Mouse (Mus musculus) ES-Bruce4 (cell line): ENCODE results near the gene Atg7. TPM values are rescaled to one million over a fixed set of nuclear protein-coding genes. Genes with fewer than 3 reads are reported as not detected.

Source experiments
- H3K27ac ChIP-seq: 2 replicates; pipeline ENCODE4 v1.5.1; 2012; ENCODE audit warnings: low read length, inconsistent platforms; ENCODE audit not compliant: insufficient read depth
- H3K27me3 ChIP-seq: 2 replicates; pipeline ENCODE4 v1.6.1; 2012; ENCODE audit warnings: mild to moderate bottlenecking, low read length, inconsistent platforms; ENCODE audit not compliant: control insufficient read depth, poor library complexity, insufficient read depth, severe bottlenecking
- H3K36me3 ChIP-seq: 2 replicates; pipeline ENCODE4 v1.6.1; 2012; ENCODE audit warnings: inconsistent platforms, mild to moderate bottlenecking, low read length, moderate library complexity; ENCODE audit not compliant: control insufficient read depth, poor library complexity, insufficient read depth, severe bottlenecking
- H3K4me1 ChIP-seq: one replicate; pipeline ENCODE4 v1.8.1; 2011; ENCODE audit warnings: low read length; ENCODE audit not compliant: control insufficient read depth, insufficient read depth
- H3K4me3 ChIP-seq: 2 replicates; pipeline ENCODE4 v1.5.1; 2011; ENCODE audit warnings: low read depth, mild to moderate bottlenecking, low read length
- H3K9ac ChIP-seq: 2 replicates; pipeline ENCODE4 v1.6.1; 2012; ENCODE audit warnings: low read depth, mild to moderate bottlenecking, inconsistent platforms; ENCODE audit not compliant: poor library complexity, severe bottlenecking
- H3K9me3 ChIP-seq: replicated peaks from 2 replicates; pipeline ENCODE4 v1.6.1; 2012; ENCODE audit warnings: mild to moderate bottlenecking, low read length, inconsistent platforms; ENCODE audit not compliant: control insufficient read depth, poor library complexity, insufficient read depth, severe bottlenecking
- CTCF ChIP-seq: IDR thresholded peaks from one replicate; pipeline ENCODE4 v1.8.1; 2011; ENCODE audit warnings: low read depth, low read length
- EP300 ChIP-seq: IDR thresholded peaks from 2 replicates; pipeline ENCODE4 v1.6.1; 2011; ENCODE audit warnings: low read depth, low read length; ENCODE audit not compliant: insufficient read depth
- POLR2A ChIP-seq: IDR thresholded peaks from one replicate; pipeline ENCODE4 v1.8.1; 2011; ENCODE audit warnings: low read length; ENCODE audit not compliant: insufficient read depth
- polyA plus RNA-seq: library from polyadenylated mRNA; stranded (reverse); fragments of >200 nt; gene quantifications from 2 replicates; pipeline ENCODE4 v1.2.4, GENCODE M21; 2011; ENCODE audit warnings: low read depth; ENCODE audit not compliant: missing spikeins, insufficient read depth, insufficient read length

Gene Atg7
- polyA plus RNA-seq, 1 experiment = 18.0 TPM

DNA sequence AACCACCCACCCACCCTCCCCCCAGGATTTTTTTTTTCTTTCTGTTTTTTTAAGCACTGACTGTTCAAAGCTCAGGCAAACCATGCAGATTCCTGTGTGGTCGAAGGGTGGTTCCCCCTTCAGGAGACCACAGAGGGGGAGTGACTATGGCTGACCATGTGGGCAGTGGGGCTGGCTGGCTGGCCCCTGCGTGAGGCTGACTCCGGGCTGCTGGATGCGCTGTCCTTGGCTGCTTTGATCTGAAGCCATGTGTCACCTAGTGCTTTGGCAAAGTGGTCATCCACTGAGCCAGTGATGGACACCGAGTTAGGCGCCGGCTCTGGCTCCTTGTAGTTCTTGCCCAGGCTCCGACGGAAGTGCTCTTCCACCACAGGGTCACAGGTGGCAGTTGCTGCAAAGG is 219.1 kb downstream of the Atg7 start:
- Histone ChIP-seq H3K36me3 (no peaks in the 10 kb centered on the region), H3K9me3 (no peaks in the 10 kb centered on the region), H3K4me3 (no peak overlapping the region), H3K27ac (no peak overlapping the region), H3K9ac (no peak overlapping the region), H3K27me3 (no peaks in the 10 kb centered on the region), H3K4me1 (no peaks in the 10 kb centered on the region)
- TF ChIP-seq EP300 = no peak
- no peak for TF ChIP-seq CTCF
- no peak for TF ChIP-seq POLR2A

DNA sequence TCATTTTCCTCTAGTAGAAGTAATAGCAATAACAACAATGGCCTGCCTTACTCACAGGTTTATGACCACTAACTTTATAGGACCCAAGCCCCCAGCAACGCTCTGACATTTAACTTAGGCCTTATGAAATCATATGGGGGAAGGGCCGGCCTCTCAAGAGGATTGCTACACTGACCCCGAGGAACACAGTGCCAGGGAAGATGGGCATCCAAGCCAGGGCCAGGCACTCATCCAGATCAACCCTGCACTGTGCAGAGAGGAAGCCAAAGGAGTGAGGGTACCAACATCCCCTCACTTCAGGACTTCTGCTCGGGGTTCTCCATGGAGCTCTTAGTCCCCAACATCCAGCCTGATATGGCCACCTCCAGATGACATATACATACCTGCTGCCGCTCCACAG is 220.6 kb downstream of the Atg7 start:
- Histone ChIP-seq H3K4me3 (no peak overlapping the region), H3K4me1 (no peaks in the 10 kb centered on the region), H3K27me3 (no peaks in the 10 kb centered on the region), H3K9me3 (no peaks in the 10 kb centered on the region), H3K36me3 (no peaks in the 10 kb centered on the region), H3K27ac (no peak overlapping the region), H3K9ac (no peak overlapping the region)
- TF ChIP-seq EP300 = no peak
- TF ChIP-seq CTCF = no peak
- TF ChIP-seq POLR2A = no peak

DNA sequence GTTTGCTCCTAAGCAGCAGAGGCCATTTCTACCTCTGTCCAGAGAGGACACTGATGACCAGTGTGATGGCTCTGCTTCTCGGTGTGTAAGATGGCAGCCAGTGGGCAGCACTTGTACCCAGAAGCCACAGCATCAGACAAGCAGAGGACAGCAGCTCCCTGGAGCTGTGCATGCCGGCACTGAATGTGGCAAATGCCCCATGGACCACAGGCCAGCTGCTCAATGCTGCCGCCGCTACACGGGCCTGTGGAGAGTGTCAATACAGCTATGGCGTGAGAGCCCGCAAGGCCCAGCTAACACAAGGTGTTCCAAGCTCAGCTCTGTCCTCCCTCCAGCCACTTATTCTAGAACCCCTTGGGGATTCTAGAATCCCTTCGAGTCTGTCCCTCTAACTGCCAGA is 221.5 kb downstream of the Atg7 start:
- TF ChIP-seq CTCF (no peak), EP300 (no peak), POLR2A (no peak)
- Histone ChIP-seq H3K9ac (no peak overlapping the region), H3K27ac (no peak overlapping the region), H3K4me3 (no peak overlapping the region), H3K9me3 (no peaks in the 10 kb centered on the region), H3K4me1 (no peaks in the 10 kb centered on the region), H3K27me3 (no peaks in the 10 kb centered on the region), H3K36me3 (no peaks in the 10 kb centered on the region)

DNA sequence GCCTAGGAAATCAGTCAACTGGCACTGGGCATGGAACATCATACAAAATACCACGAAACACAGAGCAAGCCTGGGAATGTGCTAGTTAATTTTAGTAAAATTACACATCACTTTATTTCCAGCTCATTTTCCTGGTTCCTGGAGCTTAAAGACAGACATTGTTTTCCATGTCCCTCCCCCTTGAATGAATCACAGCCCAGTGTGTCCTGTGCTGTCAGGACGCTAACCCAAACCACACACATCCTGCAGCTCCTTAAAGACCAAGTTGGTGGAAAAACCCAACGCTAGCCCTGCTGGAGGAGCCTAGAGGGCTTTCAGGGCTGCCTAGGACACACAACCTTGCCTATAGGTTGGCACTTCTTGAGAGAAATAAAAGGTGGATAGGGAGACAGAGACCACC is 223.2 kb downstream of the Atg7 start:
- Histone ChIP-seq H3K27me3 (no peaks in the 10 kb centered on the region), H3K9me3 (no peaks in the 10 kb centered on the region), H3K27ac (no peak overlapping the region), H3K36me3 (no peaks in the 10 kb centered on the region), H3K4me3 (no peak overlapping the region), H3K4me1 (no peaks in the 10 kb centered on the region), H3K9ac (no peak overlapping the region)
- no peak for TF ChIP-seq POLR2A
- no peak for TF ChIP-seq EP300
- TF ChIP-seq CTCF = no peak

DNA sequence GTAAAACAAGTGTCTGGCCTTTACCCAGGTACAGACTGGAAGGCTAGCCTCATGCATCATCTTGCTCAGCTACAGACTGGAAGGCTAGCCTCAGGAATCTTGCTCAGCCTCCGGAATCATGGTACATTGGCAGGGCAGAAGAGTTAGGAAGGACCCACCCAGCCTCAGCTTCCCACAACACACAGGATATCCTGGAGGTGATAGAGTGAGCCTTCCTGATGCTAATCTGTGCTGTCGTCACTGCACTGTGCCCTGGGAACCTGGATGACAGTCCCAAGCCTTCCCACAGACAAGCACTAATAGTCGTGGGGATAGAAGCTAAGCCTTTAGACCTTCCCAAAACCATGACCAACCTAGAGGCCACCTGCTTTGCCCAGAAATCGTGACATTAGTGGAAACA is 223.7 kb downstream of the Atg7 start:
- Histone ChIP-seq H3K4me1 (no peaks in the 10 kb centered on the region), H3K9ac (no peak overlapping the region), H3K27ac (no peak overlapping the region), H3K27me3 (no peaks in the 10 kb centered on the region), H3K36me3 (no peaks in the 10 kb centered on the region), H3K4me3 (no peak overlapping the region), H3K9me3 (no peaks in the 10 kb centered on the region)
- TF ChIP-seq EP300 (no peak), POLR2A (no peak), CTCF (no peak)

DNA sequence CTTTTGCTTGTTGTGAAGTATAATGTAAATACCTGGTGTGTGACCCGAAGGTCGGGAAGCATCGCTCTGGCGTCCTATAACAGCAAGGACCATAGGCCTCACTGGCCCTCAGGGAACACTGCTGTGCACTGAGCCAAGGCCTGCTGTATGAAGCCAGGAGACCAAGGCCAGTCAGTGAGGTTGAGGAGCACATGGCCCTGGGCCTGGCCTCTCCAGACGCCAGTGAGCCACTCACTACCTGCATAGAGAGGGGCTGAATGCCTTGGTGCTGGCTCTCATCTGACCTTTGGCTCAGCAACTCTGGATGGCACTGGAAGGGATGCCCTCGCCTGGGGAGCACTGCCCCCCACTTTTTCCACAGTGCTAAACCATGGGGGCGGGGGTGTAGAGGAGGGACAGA is 225.8 kb downstream of the Atg7 start:
- no peak overlapping the region for H3K27ac ChIP-seq

More for the DNA sequence above, 225.8 kb downstream of the Atg7 start:
- H3K9ac ChIP-seq = no peak overlapping the region
- TF ChIP-seq CTCF (no peak), EP300 (no peak), POLR2A (no peak)
- no peaks in the 10 kb centered on the region for H3K9me3 ChIP-seq
- no peaks in the 10 kb centered on the region for H3K27me3 ChIP-seq
- H3K4me1 ChIP-seq = no peaks in the 10 kb centered on the region
- H3K4me3 ChIP-seq = no peak overlapping the region
- H3K36me3 ChIP-seq = no peaks in the 10 kb centered on the region
